Mouse (Mus musculus) C2C12 (cell line): ENCODE results near the gene Tmco3. TPM values are rescaled to one million over a fixed set of nuclear protein-coding genes. Genes with fewer than 3 reads are reported as not detected.

Source experiments
- H3K27me3 ChIP-seq: one replicate; pipeline ENCODE4 v1.6.1; 2011; ENCODE audit not compliant: control insufficient read depth, insufficient read depth, insufficient read length
- H3K36me3 ChIP-seq: one replicate; pipeline ENCODE4 v1.6.1; 2011; ENCODE audit not compliant: control insufficient read depth, insufficient read depth
- H3K4me3 ChIP-seq: one replicate; pipeline ENCODE4 v1.5.1; 2011; ENCODE audit warnings: mild to moderate bottlenecking, control low read depth; ENCODE audit not compliant: poor library complexity, insufficient read depth, severe bottlenecking
- H3K79me2 ChIP-seq: one replicate; pipeline ENCODE4 v1.6.1; 2011; ENCODE audit not compliant: control insufficient read depth, insufficient read depth
- H3K79me3 ChIP-seq: one replicate; pipeline ENCODE4 v1.6.1; 2011; ENCODE audit warnings: low read depth, control low read depth
- H3ac ChIP-seq: one replicate; pipeline ENCODE3; 2011; ENCODE audit warnings: low read depth; ENCODE audit not compliant: control insufficient read depth, insufficient read length
- CEBPB ChIP-seq: IDR thresholded peaks from one replicate; pipeline ENCODE4 v1.6.1; 2011; ENCODE audit warnings: low read depth, mild to moderate bottlenecking, control low read depth, moderate library complexity
- CTCF ChIP-seq: IDR thresholded peaks from one replicate; pipeline ENCODE4 v1.5.1; 2011; ENCODE audit not compliant: control insufficient read depth, insufficient read depth, insufficient read length
- FOSL1 ChIP-seq: IDR thresholded peaks from one replicate; pipeline ENCODE4 v1.8.0; 2011; ENCODE audit warnings: mild to moderate bottlenecking, low read length; ENCODE audit not compliant: poor library complexity, insufficient read depth, severe bottlenecking
- MAX ChIP-seq: IDR thresholded peaks from one replicate; pipeline ENCODE4 v1.6.1; 2011; ENCODE audit warnings: mild to moderate bottlenecking, control low read depth
- MYOD1 ChIP-seq: IDR thresholded peaks from one replicate; pipeline ENCODE4 v1.6.1; 2011; ENCODE audit warnings: low read depth; ENCODE audit not compliant: control insufficient read depth, insufficient read length
- MYOG ChIP-seq: IDR thresholded peaks from one replicate; pipeline ENCODE4 v1.6.1; 2011; ENCODE audit not compliant: control insufficient read depth, insufficient read length; ENCODE audit errors: extremely low read depth
- USF1 ChIP-seq: IDR thresholded peaks from one replicate; pipeline ENCODE4 v1.6.1; 2011; ENCODE audit warnings: low read depth, mild to moderate bottlenecking, control low read depth, moderate library complexity
- polyA plus RNA-seq: library from polyadenylated mRNA; unstranded; fragments of >200 nt; fragmentation: generic; extraction: Trizol; gene quantifications from one replicate; pipeline ENCODE4 v1.2.1, GENCODE M21; 2012; ENCODE audit warnings: missing spikeins

Gene Tmco3
- polyA plus RNA-seq, 1 experiment: 11.9 TPM

GRCm38 (mm10) chr8:13351593-13351992 is 63.6 kb downstream of the Tmco3 start:
- TF ChIP-seq CEBPB (no peak), MYOG (no peak), USF1 (no peak), FOSL1 (no peak), MAX (no peak), CTCF (no peak), MYOD1 (peak; percentile 46)

GRCm38 (mm10) chr8:13352601-13353000 is 64.6 kb downstream of the Tmco3 start:
- peaks cover 83% of the 10 kb centered on the region for H3K79me3 ChIP-seq
- no peak overlapping the region for H3K4me3 ChIP-seq
- H3K27me3 ChIP-seq: no peaks in the 10 kb centered on the region
- peaks cover 96% of the 10 kb centered on the region for H3K36me3 ChIP-seq
- H3ac ChIP-seq: no peak overlapping the region
- H3K79me2 ChIP-seq: peaks cover 100% of the 10 kb centered on the region
- TF ChIP-seq CEBPB: no peak
- no peak for TF ChIP-seq MYOG
- TF ChIP-seq MYOD1: no peak
- TF ChIP-seq CTCF: no peak
- TF ChIP-seq MAX: no peak
- TF ChIP-seq USF1: no peak

More at GRCm38 (mm10) chr8:13351593-13351992, 63.6 kb downstream of the Tmco3 start:
- H3K79me2 ChIP-seq: peaks cover 100% of the 10 kb centered on the region
- no peak overlapping the region for H3ac ChIP-seq
- no peaks in the 10 kb centered on the region for H3K27me3 ChIP-seq
- peaks cover 96% of the 10 kb centered on the region for H3K36me3 ChIP-seq
- H3K4me3 ChIP-seq: no peak overlapping the region
- peaks cover 83% of the 10 kb centered on the region for H3K79me3 ChIP-seq

GRCm38 (mm10) chr8:13353155-13353833 is 65.3 kb downstream of the Tmco3 start:
- Histone ChIP-seq H3K79me2 (peaks cover 100% of the 10 kb centered on the region), H3K4me3 (no peak overlapping the region), H3K27me3 (no peaks in the 10 kb centered on the region), H3ac (no peak overlapping the region), H3K36me3 (peaks cover 96% of the 10 kb centered on the region), H3K79me3 (peaks cover 82% of the 10 kb centered on the region)
- TF ChIP-seq MYOG (no peak), CTCF (no peak), MYOD1 (no peak), MAX (no peak), FOSL1 (no peak), USF1 (no peak), CEBPB (no peak)

- peaks cover 100% of the 10 kb centered on the region for H3K79me2 ChIP-seq
- no peaks in the 10 kb centered on the region for H3K27me3 ChIP-seq
- H3K36me3 ChIP-seq: peaks cover 96% of the 10 kb centered on the region
- no peak overlapping the region for H3K4me3 ChIP-seq
- TF ChIP-seq MYOG (no peak), FOSL1 (no peak), CTCF (no peak), MYOD1 (no peak), MAX (no peak), CEBPB (no peak), USF1 (no peak)
- peaks cover 81% of the 10 kb centered on the region for H3K79me3 ChIP-seq
- H3ac ChIP-seq: no peak overlapping the region
Observed at GRCm38 (mm10) chr8:13353883-13354282, 65.9 kb downstream of the Tmco3 start.

GRCm38 (mm10) chr8:13356221-13356620 is 68.2 kb downstream of the Tmco3 start:
- Histone ChIP-seq H3K79me2 (peaks cover 100% of the 10 kb centered on the region), H3K79me3 (peaks cover 87% of the 10 kb centered on the region), H3ac (no peak overlapping the region), H3K4me3 (no peak overlapping the region), H3K36me3 (peaks cover 96% of the 10 kb centered on the region), H3K27me3 (no peaks in the 10 kb centered on the region)
- TF ChIP-seq MAX (no peak), FOSL1 (no peak), MYOG (no peak), CEBPB (no peak), USF1 (no peak)

GRCm38 (mm10) chr8:13356681-13357080 is 68.7 kb downstream of the Tmco3 start:
- Histone ChIP-seq H3K79me3 (peaks cover 91% of the 10 kb centered on the region), H3K4me3 (no peak overlapping the region), H3K27me3 (no peaks in the 10 kb centered on the region), H3K79me2 (peaks cover 100% of the 10 kb centered on the region), H3ac (no peak overlapping the region), H3K36me3 (peaks cover 96% of the 10 kb centered on the region)
- TF ChIP-seq MYOG: no peak
- no peak for TF ChIP-seq MYOD1
- TF ChIP-seq MAX: no peak
- no peak for TF ChIP-seq CTCF
- no peak for TF ChIP-seq CEBPB
- TF ChIP-seq FOSL1: no peak
- no peak for TF ChIP-seq USF1
